Mouse (Mus musculus) small intestine, adult 2 months (tissue): ENCODE data around the gene Saxo1.

Source experiments
- CTCF ChIP-seq: fragments of 200-500 bp; IDR thresholded peaks from 2 replicates; pipeline ENCODE4 v1.5.1; 2012; ENCODE audit warnings: low read depth, mild to moderate bottlenecking, control low read depth, inconsistent platforms, low read length, moderate library complexity, mixed read lengths; ENCODE audit not compliant: insufficient replicate concordance, insufficient read length; ENCODE audit errors: extremely low read depth
- POLR2A ChIP-seq: fragments of 200-500 bp; IDR thresholded peaks from 2 replicates; pipeline ENCODE4 v1.6.1; 2012; ENCODE audit warnings: low read depth, mild to moderate bottlenecking, control low read depth, inconsistent platforms, low read length, moderate library complexity

DNA sequence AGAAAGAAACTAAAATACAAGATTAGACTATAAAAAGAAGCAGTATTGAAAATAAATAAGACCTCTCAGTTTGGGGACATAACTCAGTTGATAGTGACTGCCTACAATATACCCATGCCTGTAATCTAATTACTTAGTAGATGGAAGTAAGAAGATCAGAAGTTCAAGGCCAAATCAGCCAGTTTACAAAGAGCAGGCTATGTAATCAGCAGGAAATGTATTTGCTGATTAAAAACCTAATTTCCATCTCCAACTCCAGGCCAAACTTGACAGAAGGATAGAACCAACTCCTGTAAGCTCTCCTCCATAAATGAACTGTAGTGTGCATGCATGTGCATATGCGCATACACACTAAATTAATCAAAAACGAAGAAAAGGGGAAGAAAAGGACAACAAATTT, 33.2 kb upstream of the Saxo1 start:
- TF ChIP-seq CTCF (no peak), POLR2A (no peak)
